Mouse (Mus musculus) stomach, postnatal 0 days (tissue): ENCODE data around the gene Gm42791. TPM values are rescaled to one million over a fixed set of nuclear protein-coding genes. Genes with fewer than 3 reads are reported as not detected.
A peak's percentile ranks its signal among the peaks of the same experiment; 100 is the strongest.

Source experiments
- ATAC-seq: fragments of 200-750 bp; cut with Nextera tagmentation; 2 replicates; pipeline ENCODE4 v1.8.0; 2017; ENCODE audit not compliant: low FRiP score, low TSS enrichment
- DNase-seq: peaks from one replicate; pipeline ENCODE4 v3.0.0-alpha.2; 2016; ENCODE audit warnings: low spot score
- H3K27ac ChIP-seq: fragments of 300-500 bp; sonication (generic); replicated peaks from 2 replicates; pipeline ENCODE4 v1.5.1; 2014; ENCODE audit warnings: mild to moderate bottlenecking, control low read depth
- H3K27me3 ChIP-seq: fragments of 300-500 bp; sonication (generic); 2 replicates; pipeline ENCODE4 v1.6.1; 2014; ENCODE audit warnings: low read length; ENCODE audit not compliant: control insufficient read depth, insufficient read depth
- H3K36me3 ChIP-seq: fragments of 300-500 bp; sonication (generic); 2 replicates; pipeline ENCODE4 v1.6.1; 2014; ENCODE audit warnings: low read length, mixed read lengths; ENCODE audit not compliant: control insufficient read depth, insufficient read depth
- H3K4me1 ChIP-seq: fragments of 300-500 bp; sonication (generic); replicated peaks from 2 replicates; pipeline ENCODE4 v1.6.1; 2014; ENCODE audit warnings: antibody characterized with exemption; ENCODE audit not compliant: control insufficient read depth, insufficient read depth
- H3K4me2 ChIP-seq: fragments of 300-500 bp; sonication (generic); replicated peaks from 2 replicates; pipeline ENCODE4 v1.6.1; 2014; ENCODE audit warnings: low read depth, mild to moderate bottlenecking, control low read depth, moderate library complexity
- H3K4me3 ChIP-seq: fragments of 300-500 bp; sonication (generic); 2 replicates; pipeline ENCODE4 v1.5.1; 2014; ENCODE audit warnings: low read depth, low read length, control low read depth
- H3K9ac ChIP-seq: fragments of 300-500 bp; sonication (generic); 2 replicates; pipeline ENCODE4 v1.6.1; 2014; ENCODE audit warnings: mild to moderate bottlenecking, low read length, control low read depth, mixed read lengths
- H3K9me3 ChIP-seq: fragments of 300-500 bp; sonication (generic); 2 replicates; pipeline ENCODE4 v1.6.1; 2016; ENCODE audit warnings: low read length; ENCODE audit not compliant: control insufficient read depth
- CTCF ChIP-seq: IDR thresholded peaks from 2 replicates; pipeline ENCODE4 v1.5.1; 2016; ENCODE audit warnings: antibody characterized with exemption, low read depth, mild to moderate bottlenecking, moderate library complexity
- EP300 ChIP-seq: optimal IDR thresholded peaks from 2 replicates; pipeline ENCODE3; 2016; ENCODE audit warnings: antibody characterized with exemption
- whole genome bisulfite sequencing: fragments of 180-500 bp; shearing (Covaris S2); extraction: QIAGEN DNeasy Blood & Tissue Kit; methylation state at CpG from one replicate; pipeline ENCODE4 v1.1.7; 2014; 5-methylcytosine and 5-hydroxymethylcytosine counted together
- polyA plus RNA-seq: library from polyadenylated mRNA; unstranded; fragments of >200 nt; fragmentation: Nextera tagmentation; extraction: Ambion mirVana; gene quantifications from 2 replicates; pipeline ENCODE4 v1.2.1, GENCODE M21; 2015

Gm42791 gene
- polyA plus RNA-seq, 1 experiment from 2014 or later = 0.99 TPM

DNA sequence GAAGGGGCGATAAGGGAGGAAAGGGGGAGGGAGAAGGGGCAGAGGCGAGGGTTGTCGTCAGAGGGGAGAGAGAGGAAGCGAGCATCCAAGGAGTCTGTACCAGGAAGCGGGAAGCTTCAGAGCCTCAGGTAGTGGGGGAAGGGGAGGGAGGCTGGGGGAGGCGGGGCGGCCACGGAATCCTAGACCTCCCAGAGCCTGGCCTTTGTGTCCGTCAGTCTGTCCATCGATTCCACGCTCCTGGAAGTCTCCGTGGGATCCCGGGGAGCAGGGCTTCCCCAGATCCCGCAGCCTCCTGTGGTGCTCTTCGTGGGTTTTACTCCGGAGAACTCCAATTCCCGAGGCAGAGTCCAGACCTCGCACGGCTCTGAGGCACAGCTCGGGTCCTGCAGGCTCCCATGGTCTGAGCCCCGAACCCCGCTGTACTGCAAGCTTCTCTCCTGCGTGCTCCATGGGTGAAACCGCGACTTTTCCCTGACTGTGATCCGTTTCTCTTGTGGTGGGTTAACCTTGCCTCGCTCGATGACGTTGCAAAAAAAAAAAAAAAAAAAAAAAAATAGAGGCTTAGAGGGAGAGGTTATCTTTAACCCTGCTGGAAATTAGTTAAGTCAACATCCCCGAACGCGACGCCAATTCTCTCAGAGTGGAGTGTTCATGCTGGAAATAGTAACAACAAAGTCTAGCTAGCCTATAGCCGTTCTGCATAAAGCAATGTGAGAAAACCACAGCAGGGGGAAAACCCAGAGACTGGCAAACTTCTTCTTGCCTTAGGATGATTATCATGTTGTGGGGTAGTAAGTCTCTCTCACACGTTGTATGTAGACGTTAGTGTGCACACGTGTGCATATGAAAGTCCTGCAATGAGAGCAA, 20.6 kb upstream of the Gm42791 start:
- DNase-seq = peak; percentile 72
- TF ChIP-seq EP300 = no peak
- TF ChIP-seq CTCF = no peak
- no peaks in the 10 kb centered on the region for H3K27me3 ChIP-seq
- peak overlapping the region; percentile 79 for H3K4me2 ChIP-seq
- 0 out of 2 replicates have a peak, but pooled peaks cover 3% of the 10 kb centered on the region for H3K4me1 ChIP-seq
- peak overlapping the region; percentile 78 for H3K9ac ChIP-seq
- H3K4me3 ChIP-seq = peak overlapping the region; percentile 50
- 2% methylated on average over 35 of the region's 37 CpGs for WGBS
- no peaks in the 10 kb centered on the region for H3K9me3 ChIP-seq
- no peaks in the 10 kb centered on the region for H3K36me3 ChIP-seq
- ATAC-seq = peak; percentile 79
- peak overlapping the region; percentile 83 for H3K27ac ChIP-seq

DNA sequence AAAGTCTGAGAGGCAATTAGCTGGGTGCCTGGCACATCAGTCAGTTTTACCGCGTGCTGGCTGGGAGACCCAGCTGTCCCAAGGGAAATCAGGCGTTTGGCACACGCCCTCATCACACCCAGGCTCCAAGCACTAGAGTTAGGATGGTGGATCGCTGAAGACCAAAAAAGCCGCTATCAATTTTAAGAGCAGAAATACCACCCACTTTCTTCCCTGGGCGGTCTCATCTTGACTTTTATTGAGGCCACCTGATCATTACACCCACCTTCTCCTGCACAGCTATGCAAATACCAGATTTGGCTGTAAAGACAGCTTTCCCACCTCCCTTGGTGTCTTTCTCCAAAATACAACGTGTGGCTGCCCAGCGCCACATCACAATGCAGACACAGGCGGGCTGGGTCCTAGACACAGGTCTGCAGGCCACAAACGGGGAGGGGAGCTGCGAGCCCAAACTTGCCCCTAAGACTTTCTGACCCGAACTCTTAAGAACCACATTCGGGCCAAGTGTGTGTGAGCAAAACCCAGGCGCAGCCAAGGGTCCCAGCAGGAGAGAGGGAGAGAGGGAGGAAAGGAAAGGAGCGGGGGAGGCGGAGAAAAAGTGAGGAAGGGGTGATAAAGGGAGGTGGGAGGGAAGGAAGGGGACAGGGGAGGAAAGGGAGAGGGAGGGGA, 19.8 kb upstream of the Gm42791 start:
- Histone ChIP-seq H3K9ac (no peak overlapping the region), H3K9me3 (no peaks in the 10 kb centered on the region), H3K27ac (no peak overlapping the region), H3K4me1 (0 out of 2 replicates have a peak, but pooled peaks cover 3% of the 10 kb centered on the region), H3K36me3 (no peaks in the 10 kb centered on the region), H3K27me3 (no peaks in the 10 kb centered on the region), H3K4me3 (peak overlapping the region; percentile 50), H3K4me2 (peak overlapping the region; percentile 79)
- TF ChIP-seq CTCF (no peak), EP300 (no peak)
- 33% methylated on average over 17 of the region's 17 CpGs for WGBS
- ATAC-seq (no peak), DNase-seq (no peak)

DNA sequence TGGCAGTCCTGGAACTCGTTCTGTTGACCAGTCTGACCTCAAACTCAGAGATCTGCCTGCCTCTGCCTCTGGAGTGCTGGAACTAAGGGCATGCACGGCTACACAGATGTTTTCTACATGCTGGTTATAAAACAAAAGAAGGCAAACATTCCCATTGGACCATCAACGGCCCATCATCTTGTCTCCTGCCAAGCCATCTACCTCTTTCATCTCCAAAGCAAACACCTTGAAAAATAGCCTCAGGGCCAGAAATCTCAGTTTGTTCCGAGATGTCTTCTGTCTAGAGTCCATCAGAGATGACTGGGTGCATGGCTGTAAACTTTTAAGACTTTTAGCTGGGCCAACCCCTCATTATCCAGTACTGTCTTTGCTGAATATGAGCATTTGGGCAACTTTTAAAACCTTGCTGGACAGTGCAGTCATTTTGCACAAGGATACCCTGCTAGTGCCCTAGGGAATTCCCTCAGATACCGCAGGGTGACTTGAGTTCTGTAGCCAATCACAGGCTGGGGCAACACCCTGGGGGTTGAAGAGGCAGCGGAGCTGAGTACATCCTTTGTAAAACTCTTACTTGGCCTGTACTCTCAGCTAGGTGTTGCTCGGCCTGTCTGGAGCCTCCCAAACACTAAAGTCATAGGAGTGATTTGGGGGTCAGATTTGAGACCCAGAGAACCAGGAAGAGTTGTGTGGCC, 19.0 kb upstream of the Gm42791 start:
- H3K27me3 ChIP-seq = no peaks in the 10 kb centered on the region
- 73% methylated on average over 7 of the region's 7 CpGs for WGBS
- no peak overlapping the region for H3K27ac ChIP-seq
- no peaks in the 10 kb centered on the region for H3K36me3 ChIP-seq
- DNase-seq = no peak
- no peak overlapping the region for H3K4me3 ChIP-seq
- ATAC-seq = no peak
- TF ChIP-seq EP300 = no peak
- TF ChIP-seq CTCF = no peak
- H3K9me3 ChIP-seq = no peaks in the 10 kb centered on the region
- H3K4me2 ChIP-seq = no peak overlapping the region; the same call in 1 of the 2 replicates
- 0 out of 2 replicates have a peak, but pooled peaks cover 3% of the 10 kb centered on the region for H3K4me1 ChIP-seq
- no peak overlapping the region for H3K9ac ChIP-seq

DNA sequence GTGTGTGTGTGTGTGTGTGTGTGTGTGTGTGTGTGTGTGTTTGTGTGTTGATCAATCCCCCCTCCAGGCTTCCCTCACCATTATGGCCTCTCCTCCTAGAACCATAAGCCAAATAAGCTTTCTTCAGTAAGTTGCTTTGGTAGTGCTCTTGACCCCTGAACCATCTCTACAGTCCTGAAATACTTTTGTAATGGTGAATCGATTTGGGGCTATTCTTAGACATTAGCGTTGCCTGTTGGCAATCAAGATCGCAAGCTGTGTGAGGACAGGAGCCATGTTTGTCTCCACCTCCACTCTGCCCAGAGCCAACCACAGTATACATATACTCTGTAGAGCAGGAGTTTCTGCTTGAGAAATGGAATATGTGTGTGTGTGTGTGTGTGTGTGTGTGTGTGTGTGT, 14.2 kb upstream of the Gm42791 start:
- H3K36me3 ChIP-seq = no peaks in the 10 kb centered on the region
- no peak overlapping the region for H3K4me3 ChIP-seq
- 66% methylated on average over 3 of the region's 3 CpGs for WGBS
- H3K27ac ChIP-seq = no peak overlapping the region
- no peak overlapping the region for H3K9ac ChIP-seq
- ATAC-seq = peak; percentile 18; the same call in 1 of the 2 replicates
- DNase-seq = no peak
- 0 out of 2 replicates have a peak, but pooled peaks cover 5% of the 10 kb centered on the region for H3K4me1 ChIP-seq
- H3K27me3 ChIP-seq = no peaks in the 10 kb centered on the region
- no peak overlapping the region for H3K4me2 ChIP-seq
- no peaks in the 10 kb centered on the region for H3K9me3 ChIP-seq
- TF ChIP-seq CTCF = no peak
- no peak for TF ChIP-seq EP300

DNA sequence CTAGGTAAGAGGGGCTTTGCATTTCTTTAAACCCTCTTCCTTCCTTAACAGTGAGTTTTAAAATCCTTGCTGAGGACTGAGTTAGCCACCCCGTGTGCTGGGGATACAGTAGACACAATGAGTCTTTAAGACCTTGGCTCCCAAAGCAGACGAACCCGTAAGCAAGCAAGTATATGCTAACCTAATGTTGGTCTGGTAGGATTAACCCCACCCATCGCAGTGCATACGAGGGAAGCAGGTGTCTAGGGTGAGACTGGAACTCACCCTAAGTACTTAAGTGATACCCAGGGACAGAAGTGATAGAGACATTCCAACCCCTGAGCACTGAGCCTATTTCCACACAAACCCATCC, 12.3 kb upstream of the Gm42791 start:
- Histone ChIP-seq H3K4me2 (peak overlapping the region; percentile 46), H3K4me3 (peak overlapping the region; percentile 12), H3K27ac (peak overlapping the region; percentile 89), H3K27me3 (no peaks in the 10 kb centered on the region), H3K4me1 (0 out of 2 replicates have a peak, but pooled peaks cover 5% of the 10 kb centered on the region), H3K9ac (peak overlapping the region; percentile 56), H3K9me3 (no peaks in the 10 kb centered on the region), H3K36me3 (no peaks in the 10 kb centered on the region)
- no peak for DNase-seq
- no peak for TF ChIP-seq EP300
- TF ChIP-seq CTCF = no peak
- peak; percentile 22; the same call in 1 of the 2 replicates for ATAC-seq
- 30% methylated on average over 5 of the region's 5 CpGs for WGBS
